Mouse (Mus musculus) heart, adult 2 months (tissue): ENCODE measurements around the gene Sfxn3.

ENCODE experiments used
- CTCF ChIP-seq: fragments of 200-600 bp; IDR thresholded peaks from 2 replicates; pipeline ENCODE4 v1.8.1; 2022; ENCODE audit warnings: antibody characterized with exemption, mild to moderate bottlenecking, moderate library complexity
- EP300 ChIP-seq: fragments of 200-500 bp; IDR thresholded peaks from 2 replicates; pipeline ENCODE4 v1.6.1; 2011; ENCODE audit warnings: low read depth, low read length, control low read depth; ENCODE audit not compliant: insufficient read depth

DNA sequence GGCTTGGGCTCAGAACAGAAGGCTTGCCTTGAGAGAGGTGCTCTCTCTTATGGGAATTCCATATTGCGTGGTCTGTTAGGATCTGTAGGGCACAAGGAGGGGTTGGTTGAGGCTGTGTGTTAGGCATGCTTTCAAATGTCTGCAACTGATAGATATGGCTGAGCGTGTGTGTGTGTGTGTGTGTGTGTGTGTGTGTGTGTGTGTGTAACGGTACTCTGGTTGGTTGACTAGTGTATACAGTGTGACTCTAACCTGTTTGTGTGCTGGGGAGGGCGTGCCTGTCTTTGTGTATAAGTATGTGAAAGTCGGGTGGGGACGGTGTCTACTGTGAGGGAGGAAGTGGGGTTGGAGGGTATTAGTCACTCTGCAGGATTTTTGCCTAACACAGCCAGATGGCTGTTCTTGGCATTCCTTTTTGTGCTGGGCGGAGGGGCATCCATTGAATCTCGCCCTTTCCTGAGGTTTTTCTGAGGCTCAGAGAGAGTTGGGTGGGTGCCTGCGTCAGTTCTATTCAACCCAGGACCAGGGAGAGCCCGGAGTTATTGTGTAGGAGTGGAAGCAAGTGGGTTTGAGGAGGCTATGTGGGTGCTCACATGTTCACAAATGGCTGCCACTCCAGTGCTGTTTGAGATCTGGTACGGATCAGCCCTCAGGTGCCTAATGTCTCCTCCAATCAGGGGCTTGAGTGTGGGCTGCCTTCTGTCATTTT is 786 bp downstream of the Sfxn3 start:
- TF ChIP-seq CTCF (no peak), EP300 (peak; percentile 56; the same call in 1 of the 2 replicates)
